ENCODE assay signal across 20 mouse cellular contexts in genomic region chr8:90064381-90064780, GRCm38 (mm10).
DNase-seq lines count a peak whose midpoint lies in the region; ATAC-seq and TF ChIP-seq lines count a peak whose summit lies in the region.
"Had no signal": no experiment of that assay in that cellular context is flagged by ENCODE, and none has a peak within 500 bp of the region (broad histone marks: within the 10 kb centered on the region; RNA-seq: fewer than 3 reads in every experiment).

No protein-coding gene starts in this region.

- 23% methylated on average over 6 of the region's 6 CpGs for WGBS in hindbrain, postnatal 0 days
- WGBS in midbrain, embryonic 16.5 days, result 16% methylated on average over 6 of the region's 6 CpGs

- no peaks in the 10 kb centered on the region; the same call in 1 of the 2 replicates for H3K27me3 ChIP-seq in hindbrain, postnatal 0 days (ENCODE audit: insufficient read depth, low read length)
- no peaks in the 10 kb centered on the region for H3K27me3 ChIP-seq in midbrain, embryonic 16.5 days (ENCODE audit: control insufficient read depth, insufficient read depth, low read depth, low read length)
- H3K27me3 ChIP-seq: forebrain, embryonic 12.5 days; liver, embryonic 13.5 days; neural tube, embryonic 15.5 days had no signal

- no peak overlapping the region for H3K27ac ChIP-seq in hindbrain, postnatal 0 days
- H3K27ac ChIP-seq in midbrain, embryonic 16.5 days (ENCODE audit: low read length), result peak overlapping the region; percentile 42
- H3K27ac ChIP-seq: forebrain, embryonic 12.5 days; liver, embryonic 13.5 days; neural tube, embryonic 15.5 days had no signal

- TF ChIP-seq CTCF in hindbrain, postnatal 0 days (IDR thresholded peaks at IDR 0.05; ENCODE audit: low read depth), result no peak

- H3K4me3 ChIP-seq in hindbrain, postnatal 0 days (ENCODE audit: low read length), result no peak overlapping the region
- no peak overlapping the region for H3K4me3 ChIP-seq in midbrain, embryonic 16.5 days (ENCODE audit: low read depth, low read length)
- H3K4me3 ChIP-seq: forebrain, embryonic 12.5 days; liver, embryonic 13.5 days; myocyte; neural tube, embryonic 15.5 days had no signal

- ATAC-seq in hindbrain, postnatal 0 days, result no peak
- ATAC-seq in midbrain, embryonic 16.5 days, result no peak
- ATAC-seq: intestine, embryonic 16.5 days; lung, postnatal 0 days had no signal

- H3K36me3 ChIP-seq in hindbrain, postnatal 0 days (ENCODE audit: insufficient read depth, low read length), result no peaks in the 10 kb centered on the region
- no peaks in the 10 kb centered on the region for H3K36me3 ChIP-seq in midbrain, embryonic 16.5 days (ENCODE audit: control insufficient read depth, insufficient read depth, low read length)
- H3K36me3 ChIP-seq: forebrain, embryonic 12.5 days; liver, embryonic 13.5 days; neural tube, embryonic 15.5 days had no signal

- DNase-seq in embryo, embryonic 10.5 days (ENCODE audit: low spot score), result peak; percentile 30
- DNase-seq in embryo, embryonic 10 days (ENCODE audit: low spot score), result no peak
- peak; percentile 62 for DNase-seq in Muller cell, postnatal 12 days (ENCODE audit: inconsistent ontology term)
- peak; percentile 30 for DNase-seq in hindbrain, postnatal 0 days (ENCODE audit: low spot score)
- DNase-seq in spleen, adult 12 weeks (ENCODE audit: low spot score), result no peak
- no peak for DNase-seq in adrenal gland, postnatal 25 days
- DNase-seq in urinary bladder, postnatal 10 days (ENCODE audit: low spot score), result no peak
- DNase-seq: adrenal gland, adult 8-10 months; cerebellum, adult 2 months; heart, postnatal 14 days; layer of hippocampus, postnatal 36 days; liver, embryonic 13.5 days; right cerebral cortex, postnatal 4 days had no signal

- no peaks in the 10 kb centered on the region for H3K9me3 ChIP-seq in hindbrain, postnatal 0 days (ENCODE audit: low read length)
- no peaks in the 10 kb centered on the region for H3K9me3 ChIP-seq in midbrain, embryonic 16.5 days (replicated peaks; ENCODE audit: control insufficient read depth, low read length, poor library complexity, severe bottlenecking)
- H3K9me3 ChIP-seq: liver, embryonic 13.5 days; neural tube, embryonic 15.5 days had no signal

- H3K4me2 ChIP-seq in hindbrain, postnatal 0 days (ENCODE audit: low read depth, low read length), result no peak overlapping the region
- H3K4me2 ChIP-seq in midbrain, embryonic 16.5 days (ENCODE audit: low read length), result no peak overlapping the region
- H3K4me2 ChIP-seq: forebrain, embryonic 12.5 days; heart, embryonic 11.5 days; liver, embryonic 13.5 days; neural tube, embryonic 15.5 days had no signal

- no peak overlapping the region for H3K9ac ChIP-seq in hindbrain, postnatal 0 days (replicated peaks; ENCODE audit: low read length)
- H3K9ac ChIP-seq in midbrain, embryonic 16.5 days (ENCODE audit: low read depth, low read length), result no peak overlapping the region
- H3K9ac ChIP-seq: forebrain, embryonic 12.5 days; liver, embryonic 13.5 days; neural tube, embryonic 15.5 days had no signal

- peaks cover 2% of the 10 kb centered on the region; the same call in 1 of the 2 replicates for H3K4me1 ChIP-seq in hindbrain, postnatal 0 days (ENCODE audit: insufficient read depth, low read length)
- H3K4me1 ChIP-seq in midbrain, embryonic 16.5 days (ENCODE audit: control insufficient read depth, insufficient read depth, low read length), result peaks cover 14% of the 10 kb centered on the region
- H3K4me1 ChIP-seq: liver, embryonic 13.5 days had no signal

Comparison
In these comparisons a context has a peak if more than half of its experiments do, and no peak if none do; other contexts are left out.
1. DNase-seq: peak in embryo, embryonic 10.5 days (single experiment), Muller cell, postnatal 12 days (single experiment) and hindbrain, postnatal 0 days (single experiment); none in embryo, embryonic 10 days (single experiment), spleen, adult 12 weeks (single experiment), adrenal gland, postnatal 25 days (single experiment) and urinary bladder, postnatal 10 days (single experiment).